Mouse (Mus musculus): ENCODE results near the gene Rps21. TPM values are rescaled to one million over a fixed set of nuclear protein-coding genes. Genes with fewer than 3 reads are reported as not detected.

Gene Rps21
- polyA plus RNA-seq, 1 experiment from 2014 or later = 852 TPM

DNA sequence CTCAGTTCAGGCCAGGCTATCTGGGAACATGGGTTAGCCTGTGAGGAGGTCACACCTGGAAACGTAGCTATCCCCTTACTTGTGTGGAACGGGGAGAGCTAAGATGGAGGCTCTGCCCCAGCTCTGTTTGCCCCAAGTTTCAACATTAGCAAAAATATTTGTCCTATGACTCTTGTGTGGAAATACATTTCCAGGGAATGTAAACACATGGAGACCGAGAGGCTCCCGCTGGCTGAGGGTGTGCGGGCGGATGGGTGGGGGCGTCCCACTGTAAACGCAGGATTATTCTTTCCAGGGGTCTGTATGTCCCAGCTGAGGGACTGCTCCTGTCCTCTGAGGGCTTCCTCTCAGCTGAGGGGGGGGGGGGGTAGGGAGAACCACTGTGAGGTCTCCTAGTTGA, 22.8 kb upstream of the Rps21 start:
- Histone ChIP-seq H3K4me1 (replicated peaks; ENCODE audit: control insufficient read depth, insufficient read depth, low read length) (peaks cover 42% of the 10 kb centered on the region), H3K9ac (ENCODE audit: low read depth, low read length) (no peak overlapping the region), H3K4me2 (no peak overlapping the region), H3K36me3 (ENCODE audit: control insufficient read depth, insufficient read depth, low read length) (no peaks in the 10 kb centered on the region), H3K9me3 (ENCODE audit: control insufficient read depth, low read length) (no peaks in the 10 kb centered on the region), H3K27me3 (replicated peaks; ENCODE audit: control insufficient read depth, insufficient read depth, low read length) (no peaks in the 10 kb centered on the region), H3K27ac (ENCODE audit: low read depth, low read length) (no peak overlapping the region; the same call in 1 of the 2 replicates), H3K4me3 (ENCODE audit: low read depth, low read length) (no peak overlapping the region)
- ATAC-seq (replicated peaks; ENCODE audit: low FRiP score) (no peak), DNase-seq (ENCODE audit: low spot score) (no peak)
- WGBS = 80% methylated on average over 8 of the region's 8 CpGs

DNA sequence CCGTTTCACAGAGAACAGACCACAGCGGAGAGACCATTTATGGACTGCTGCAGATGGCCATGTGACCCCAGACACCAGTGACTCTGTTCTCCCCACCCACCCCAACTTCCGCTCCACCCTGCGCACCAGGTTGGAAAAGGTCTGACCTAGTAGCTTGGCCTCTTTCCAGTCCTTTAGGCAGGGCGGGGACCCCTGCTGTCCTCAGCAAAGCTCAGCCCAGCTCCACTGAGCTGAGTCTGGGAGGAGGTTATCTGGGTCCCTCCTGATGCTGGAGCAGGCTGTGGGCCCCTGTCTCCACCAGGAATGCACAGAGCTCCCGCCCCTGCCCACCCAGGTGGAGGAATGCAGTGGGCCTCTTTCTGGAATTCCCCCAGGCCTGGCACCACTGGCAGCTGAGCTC, 22.2 kb upstream of the Rps21 start:
- Histone ChIP-seq H3K9me3 (ENCODE audit: control insufficient read depth, low read length) (no peaks in the 10 kb centered on the region), H3K4me1 (replicated peaks; ENCODE audit: control insufficient read depth, insufficient read depth, low read length) (peaks cover 42% of the 10 kb centered on the region), H3K4me3 (ENCODE audit: low read depth, low read length) (no peak overlapping the region), H3K9ac (ENCODE audit: low read depth, low read length) (no peak overlapping the region), H3K27me3 (replicated peaks; ENCODE audit: control insufficient read depth, insufficient read depth, low read length) (no peaks in the 10 kb centered on the region), H3K4me2 (no peak overlapping the region), H3K36me3 (ENCODE audit: control insufficient read depth, insufficient read depth, low read length) (no peaks in the 10 kb centered on the region), H3K27ac (ENCODE audit: low read depth, low read length) (no peak overlapping the region)
- DNase-seq (ENCODE audit: low spot score) = no peak
- ATAC-seq (replicated peaks; ENCODE audit: low FRiP score) = no peak
- WGBS = 64% methylated on average over 6 of the region's 6 CpGs

DNA sequence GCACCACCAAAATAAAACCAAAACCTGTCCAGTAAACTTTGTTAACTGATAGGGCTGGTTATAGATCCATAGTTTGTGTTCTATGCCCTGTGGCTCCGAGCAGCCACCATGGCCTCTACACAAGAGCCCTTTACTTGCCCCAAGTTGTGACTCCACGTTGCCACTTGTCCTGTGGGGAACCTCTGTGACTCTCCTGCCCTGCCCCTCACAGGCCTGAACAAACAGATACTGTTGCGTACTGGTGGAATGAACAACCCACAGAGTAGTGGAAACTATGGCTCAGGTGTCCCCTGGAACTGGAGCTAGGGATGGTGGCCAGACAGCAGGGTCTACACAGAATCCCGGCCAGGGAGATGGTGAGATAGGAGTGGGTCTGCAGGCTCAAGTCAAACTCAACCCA, 21.4 kb upstream of the Rps21 start:
- Histone ChIP-seq H3K4me1 (replicated peaks; ENCODE audit: control insufficient read depth, insufficient read depth, low read length) (peaks cover 42% of the 10 kb centered on the region), H3K9me3 (ENCODE audit: control insufficient read depth, low read length) (no peaks in the 10 kb centered on the region), H3K36me3 (ENCODE audit: control insufficient read depth, insufficient read depth, low read length) (no peaks in the 10 kb centered on the region), H3K9ac (ENCODE audit: low read depth, low read length) (no peak overlapping the region), H3K4me2 (no peak overlapping the region; the same call in 1 of the 2 replicates), H3K4me3 (ENCODE audit: low read depth, low read length) (no peak overlapping the region), H3K27ac (ENCODE audit: low read depth, low read length) (peak overlapping the region; percentile 59; the same call in 1 of the 2 replicates), H3K27me3 (replicated peaks; ENCODE audit: control insufficient read depth, insufficient read depth, low read length) (no peaks in the 10 kb centered on the region)
- no peak for ATAC-seq (replicated peaks; ENCODE audit: low FRiP score)
- 70% methylated on average over 4 of the region's 4 CpGs for WGBS
- DNase-seq (ENCODE audit: low spot score) = no peak

DNA sequence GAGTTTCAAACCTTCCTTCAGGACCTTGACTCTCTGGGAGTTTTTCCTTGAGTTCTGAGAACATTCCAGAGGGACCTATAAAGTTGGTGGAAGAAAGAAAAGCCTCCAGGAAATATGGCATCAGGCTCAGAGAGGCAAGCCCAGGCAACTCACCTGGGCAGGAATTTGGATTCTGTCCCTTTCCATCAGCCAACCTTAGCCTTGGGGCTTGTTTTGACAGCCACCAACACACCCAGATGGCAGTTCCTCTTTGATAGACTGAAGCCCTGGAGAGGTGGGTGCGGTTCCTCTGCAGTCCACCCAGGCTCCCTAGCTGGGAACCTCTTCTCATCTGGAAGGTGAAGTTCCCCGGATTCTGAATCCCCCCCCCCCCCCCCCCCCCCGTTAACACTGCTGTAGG, 20.7 kb upstream of the Rps21 start:
- Histone ChIP-seq H3K27ac (ENCODE audit: low read depth, low read length) (peak overlapping the region; percentile 59), H3K36me3 (ENCODE audit: control insufficient read depth, insufficient read depth, low read length) (no peaks in the 10 kb centered on the region), H3K4me3 (ENCODE audit: low read depth, low read length) (no peak overlapping the region), H3K27me3 (replicated peaks; ENCODE audit: control insufficient read depth, insufficient read depth, low read length) (no peaks in the 10 kb centered on the region), H3K4me2 (peak overlapping the region; percentile 40), H3K9me3 (ENCODE audit: control insufficient read depth, low read length) (no peaks in the 10 kb centered on the region), H3K4me1 (replicated peaks; ENCODE audit: control insufficient read depth, insufficient read depth, low read length) (peaks cover 42% of the 10 kb centered on the region), H3K9ac (ENCODE audit: low read depth, low read length) (no peak overlapping the region)
- DNase-seq (ENCODE audit: low spot score) = no peak
- WGBS = 38% methylated on average over 1 of the region's 3 CpGs
- ATAC-seq (replicated peaks; ENCODE audit: low FRiP score) = peak; percentile 77

DNA sequence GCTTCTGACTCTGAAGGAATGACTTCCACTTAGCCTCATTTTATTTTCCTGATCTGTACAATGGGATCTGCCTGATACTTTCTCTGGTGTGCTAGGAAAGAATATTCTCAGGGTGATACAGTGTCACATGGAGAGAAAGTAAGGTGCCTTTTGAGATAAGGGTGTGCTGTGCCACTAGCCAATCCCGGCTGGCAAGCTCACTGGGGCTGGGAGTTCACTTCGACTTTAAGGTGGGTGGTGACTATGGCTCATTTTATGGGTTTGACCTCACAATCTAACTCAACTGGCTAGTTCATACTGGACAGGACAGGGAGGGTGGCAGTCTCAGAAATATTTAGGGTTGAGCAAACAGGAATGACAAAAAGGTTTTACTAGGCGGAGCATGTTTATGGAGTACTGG, 20.2 kb upstream of the Rps21 start:
- H3K36me3 ChIP-seq (ENCODE audit: control insufficient read depth, insufficient read depth, low read length) = no peaks in the 10 kb centered on the region
- no peak for DNase-seq (ENCODE audit: low spot score)
- H3K27ac ChIP-seq (ENCODE audit: low read depth, low read length) = peak overlapping the region; percentile 59
- peak overlapping the region; percentile 40; the same call in 1 of the 2 replicates for H3K4me2 ChIP-seq
- ATAC-seq (replicated peaks; ENCODE audit: low FRiP score) = peak; percentile 90
- WGBS = 55% methylated on average over 3 of the region's 3 CpGs
- no peaks in the 10 kb centered on the region for H3K27me3 ChIP-seq (replicated peaks; ENCODE audit: control insufficient read depth, insufficient read depth, low read length)
- no peak overlapping the region for H3K4me3 ChIP-seq (ENCODE audit: low read depth, low read length)
- H3K9ac ChIP-seq (ENCODE audit: low read depth, low read length) = no peak overlapping the region
- H3K9me3 ChIP-seq (ENCODE audit: control insufficient read depth, low read length) = no peaks in the 10 kb centered on the region
- peaks cover 42% of the 10 kb centered on the region for H3K4me1 ChIP-seq (replicated peaks; ENCODE audit: control insufficient read depth, insufficient read depth, low read length)

DNA sequence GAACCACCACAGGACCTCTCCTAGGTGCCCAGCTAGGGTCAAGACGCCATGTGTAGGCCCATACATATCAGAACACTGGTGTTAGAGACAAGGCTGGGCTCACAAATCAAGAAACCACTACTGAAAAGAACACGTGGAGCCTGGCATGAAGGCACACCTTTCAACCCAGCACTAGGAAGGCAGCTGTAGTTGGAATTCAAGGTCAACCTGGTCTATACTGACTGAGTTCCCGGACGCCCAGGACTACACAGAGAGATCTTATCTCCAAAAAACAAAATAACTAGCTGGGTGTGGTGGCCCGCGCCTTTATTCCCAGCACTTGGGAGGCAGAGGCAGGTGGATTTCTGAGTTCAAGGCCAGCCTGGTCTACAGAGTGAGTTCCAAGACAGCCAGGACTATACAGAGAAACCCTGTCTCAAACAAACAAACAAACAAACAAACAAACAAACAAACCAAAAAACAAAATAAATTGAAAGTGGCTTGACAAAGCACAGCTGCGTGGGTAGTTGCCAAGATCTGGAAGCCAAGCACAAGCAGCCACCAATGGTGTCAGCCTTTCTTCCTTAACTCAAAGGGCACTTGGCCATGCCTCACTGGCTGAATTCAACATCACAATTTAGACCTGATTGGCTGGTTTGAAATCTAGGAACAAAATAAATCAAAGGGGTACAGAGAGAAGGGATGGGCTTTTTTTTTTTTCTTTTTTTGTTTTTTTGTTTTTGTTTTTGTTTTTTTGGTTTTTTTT, 19.4 kb upstream of the Rps21 start:
- no peaks in the 10 kb centered on the region for H3K36me3 ChIP-seq (ENCODE audit: control insufficient read depth, insufficient read depth, low read length)
- no peak for DNase-seq (ENCODE audit: low spot score)
- peaks cover 39% of the 10 kb centered on the region for H3K4me1 ChIP-seq (replicated peaks; ENCODE audit: control insufficient read depth, insufficient read depth, low read length)
- peak overlapping the region; percentile 59 for H3K27ac ChIP-seq (ENCODE audit: low read depth, low read length)
- 75% methylated on average over 7 of the region's 7 CpGs for WGBS
- no peak for ATAC-seq (replicated peaks; ENCODE audit: low FRiP score)
- no peaks in the 10 kb centered on the region for H3K27me3 ChIP-seq (replicated peaks; ENCODE audit: control insufficient read depth, insufficient read depth, low read length)
- no peak overlapping the region for H3K9ac ChIP-seq (ENCODE audit: low read depth, low read length)
- H3K4me3 ChIP-seq (ENCODE audit: low read depth, low read length) = no peak overlapping the region
- no peaks in the 10 kb centered on the region for H3K9me3 ChIP-seq (ENCODE audit: control insufficient read depth, low read length)
- H3K4me2 ChIP-seq = no peak overlapping the region

DNA sequence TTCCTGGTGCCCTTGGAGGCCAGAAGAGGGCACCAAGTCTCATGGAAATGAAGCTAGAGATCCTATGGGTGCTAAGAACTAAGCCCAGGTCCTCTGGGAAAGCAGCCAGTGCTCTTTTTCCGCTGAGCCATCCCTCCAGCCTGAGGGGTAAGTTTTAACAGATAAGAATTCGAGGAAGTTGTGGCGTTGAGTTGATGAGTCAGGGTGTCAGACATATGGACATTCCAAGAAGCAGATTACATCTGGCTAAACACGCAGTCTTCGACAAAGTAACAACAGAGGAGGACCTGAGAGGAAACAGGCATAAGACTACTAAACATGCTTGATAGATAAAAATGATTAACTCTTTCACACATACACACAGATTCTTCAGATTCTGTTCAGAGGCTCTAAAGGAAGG, 18.6 kb upstream of the Rps21 start:
- no peak for ATAC-seq (replicated peaks; ENCODE audit: low FRiP score)
- H3K4me1 ChIP-seq (replicated peaks; ENCODE audit: control insufficient read depth, insufficient read depth, low read length) = peaks cover 35% of the 10 kb centered on the region
- no peak overlapping the region for H3K9ac ChIP-seq (ENCODE audit: low read depth, low read length)
- no peak overlapping the region for H3K27ac ChIP-seq (ENCODE audit: low read depth, low read length)
- H3K36me3 ChIP-seq (ENCODE audit: control insufficient read depth, insufficient read depth, low read length) = no peaks in the 10 kb centered on the region
- H3K27me3 ChIP-seq (replicated peaks; ENCODE audit: control insufficient read depth, insufficient read depth, low read length) = no peaks in the 10 kb centered on the region
- H3K4me2 ChIP-seq = no peak overlapping the region
- no peak for DNase-seq (ENCODE audit: low spot score)
- H3K4me3 ChIP-seq (ENCODE audit: low read depth, low read length) = no peak overlapping the region
- WGBS = 33% methylated on average over 5 of the region's 5 CpGs
- no peaks in the 10 kb centered on the region for H3K9me3 ChIP-seq (ENCODE audit: control insufficient read depth, low read length)

DNA sequence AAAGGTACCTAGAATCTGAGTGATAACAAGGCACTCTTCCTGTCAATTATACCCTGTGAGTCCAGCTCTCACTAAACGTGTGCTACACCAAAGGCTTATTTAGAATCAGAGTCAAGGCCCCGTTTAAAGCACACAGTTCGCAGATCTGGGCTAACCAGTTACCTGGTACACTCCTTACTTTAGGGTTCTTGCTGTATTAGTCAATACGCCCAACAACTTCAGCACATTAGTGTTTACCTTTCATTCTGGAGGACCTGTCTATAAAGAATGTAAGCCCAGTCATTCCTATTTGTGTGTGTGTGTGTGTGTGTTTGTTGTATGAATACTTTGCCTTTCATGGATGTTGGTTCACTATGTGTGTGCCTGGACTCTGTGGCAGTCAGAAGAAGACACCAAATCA, 14.1 kb upstream of the Rps21 start:
- DNase-seq (ENCODE audit: low spot score) (no peak), ATAC-seq (replicated peaks; ENCODE audit: low FRiP score) (no peak)
- Histone ChIP-seq H3K36me3 (ENCODE audit: control insufficient read depth, insufficient read depth, low read length) (no peaks in the 10 kb centered on the region), H3K9me3 (ENCODE audit: control insufficient read depth, low read length) (no peaks in the 10 kb centered on the region), H3K27me3 (replicated peaks; ENCODE audit: control insufficient read depth, insufficient read depth, low read length) (no peaks in the 10 kb centered on the region), H3K4me1 (replicated peaks; ENCODE audit: control insufficient read depth, insufficient read depth, low read length) (0 out of 2 replicates have a peak, but pooled peaks cover 5% of the 10 kb centered on the region), H3K9ac (ENCODE audit: low read depth, low read length) (no peak overlapping the region), H3K27ac (ENCODE audit: low read depth, low read length) (no peak overlapping the region), H3K4me3 (ENCODE audit: low read depth, low read length) (no peak overlapping the region), H3K4me2 (no peak overlapping the region)
- 86% methylated on average over 4 of the region's 4 CpGs for WGBS

DNA sequence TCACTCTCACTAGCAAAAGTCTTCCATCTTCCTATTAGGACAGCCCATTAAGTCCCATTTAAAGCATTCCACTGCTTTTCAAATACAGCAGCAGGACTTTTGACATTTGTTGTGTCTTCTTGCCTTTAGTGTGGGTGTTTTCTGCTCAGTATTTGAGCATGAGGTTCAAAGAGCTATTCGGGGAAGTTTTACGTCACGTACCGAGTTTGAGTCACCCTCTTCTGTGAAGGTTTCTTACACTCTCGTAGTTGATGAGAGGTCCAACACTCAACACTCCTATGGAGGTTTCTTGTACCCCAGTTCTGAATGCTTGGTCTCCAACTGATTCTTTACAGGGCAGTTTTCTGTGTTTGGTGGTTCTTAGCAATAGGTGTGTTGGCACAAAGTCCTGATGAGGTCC, 9.3 kb upstream of the Rps21 start:
- H3K9ac ChIP-seq (ENCODE audit: low read depth, low read length) = no peak overlapping the region
- no peak overlapping the region for H3K27ac ChIP-seq (ENCODE audit: low read depth, low read length)
- WGBS = 88% methylated on average over 5 of the region's 5 CpGs
- no peaks in the 10 kb centered on the region for H3K36me3 ChIP-seq (ENCODE audit: control insufficient read depth, insufficient read depth, low read length)
- no peaks in the 10 kb centered on the region for H3K27me3 ChIP-seq (replicated peaks; ENCODE audit: control insufficient read depth, insufficient read depth, low read length)
- ATAC-seq (replicated peaks; ENCODE audit: low FRiP score) = no peak
- no peak for DNase-seq (ENCODE audit: low spot score)
- no peak overlapping the region for H3K4me2 ChIP-seq
- no peaks in the 10 kb centered on the region for H3K9me3 ChIP-seq (ENCODE audit: control insufficient read depth, low read length)
- no peak overlapping the region for H3K4me3 ChIP-seq (ENCODE audit: low read depth, low read length)
- H3K4me1 ChIP-seq (replicated peaks; ENCODE audit: control insufficient read depth, insufficient read depth, low read length) = peaks cover 3% of the 10 kb centered on the region; the same call in 1 of the 2 replicates

Measured in liver, embryonic 11.5 days (tissue).